Mouse (Mus musculus): Measurements from ENCODE around the gene Gnpat. TPM values are rescaled to one million over a fixed set of nuclear protein-coding genes. Genes with fewer than 3 reads are reported as not detected.
A peak's percentile ranks its signal among the peaks of the same experiment; 100 is the strongest.

The Gnpat gene
- polyA plus RNA-seq, 1 experiment from 2014 or later = 109 TPM

- H3K4me2 ChIP-seq = no peak overlapping the region
- ATAC-seq (ENCODE audit: insufficient number of reproducible peaks, low FRiP score) = no peak
- H3K4me3 ChIP-seq = no peak overlapping the region
- H3K36me3 ChIP-seq = peaks cover 33% of the 10 kb centered on the region
- no peaks in the 10 kb centered on the region for H3K27me3 ChIP-seq (replicated peaks)
- H3K4me1 ChIP-seq (replicated peaks) = peaks cover 6% of the 10 kb centered on the region; the same call in 1 of the 2 replicates
- H3K27ac ChIP-seq (ENCODE audit: poor library complexity, severe bottlenecking) = no peak overlapping the region
- H3K9me3 ChIP-seq (replicated peaks) = no peaks in the 10 kb centered on the region
- no peak overlapping the region for H3K9ac ChIP-seq
- WGBS = 66% methylated on average over 3 of the region's 3 CpGs
Measured at GRCm38 (mm10) chr8:124845131-124845530, 17.7 kb upstream of the Gnpat start.

DNA sequence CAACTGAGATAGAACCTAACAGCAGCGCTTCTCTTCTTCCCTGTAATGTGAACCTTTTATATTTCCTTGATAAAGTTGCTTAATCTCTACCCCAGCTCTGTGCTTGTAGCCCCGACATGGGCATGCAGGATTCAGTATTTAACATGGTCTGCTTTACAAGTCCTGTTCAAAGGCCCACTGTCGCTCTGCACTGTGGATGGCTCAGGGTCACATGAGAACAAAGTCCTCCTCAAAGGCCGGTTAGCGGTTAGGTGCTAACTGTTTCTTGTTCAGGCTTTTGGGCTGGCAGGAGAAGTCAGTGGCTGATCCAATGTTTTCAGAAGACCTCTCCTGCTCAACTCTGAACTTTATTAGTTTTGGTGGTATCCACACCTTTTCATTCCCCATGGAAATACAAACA is 17.3 kb upstream of the Gnpat start:
- Histone ChIP-seq H3K9ac (no peak overlapping the region), H3K4me3 (no peak overlapping the region), H3K27ac (ENCODE audit: poor library complexity, severe bottlenecking) (no peak overlapping the region), H3K36me3 (peaks cover 29% of the 10 kb centered on the region), H3K9me3 (replicated peaks) (no peaks in the 10 kb centered on the region), H3K27me3 (replicated peaks) (no peaks in the 10 kb centered on the region), H3K4me1 (replicated peaks) (peaks cover 6% of the 10 kb centered on the region; the same call in 1 of the 2 replicates), H3K4me2 (no peak overlapping the region)
- ATAC-seq (ENCODE audit: insufficient number of reproducible peaks, low FRiP score) = no peak
- 81% methylated on average over 5 of the region's 5 CpGs for WGBS

DNA sequence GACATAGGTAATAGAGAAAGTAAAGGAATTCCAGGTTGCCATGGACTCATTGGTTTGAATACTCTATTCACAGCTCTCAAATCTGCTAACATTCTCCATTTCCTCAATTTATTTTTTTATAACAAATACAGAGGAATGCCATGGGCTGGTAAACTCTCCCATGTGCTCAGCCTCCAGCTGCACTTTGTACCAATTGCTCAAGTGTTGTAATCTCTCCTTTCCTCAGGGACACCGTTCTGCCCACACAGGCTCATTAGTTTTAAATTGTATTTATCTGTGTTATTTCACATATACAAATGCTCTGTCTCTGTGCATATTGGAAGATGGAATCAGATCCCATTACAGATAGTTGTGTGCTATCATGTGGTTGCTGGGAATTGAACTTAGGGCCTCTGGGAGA is 9.3 kb upstream of the Gnpat start:
- Histone ChIP-seq H3K27ac (ENCODE audit: poor library complexity, severe bottlenecking) (no peak overlapping the region), H3K9ac (no peak overlapping the region), H3K27me3 (replicated peaks) (no peaks in the 10 kb centered on the region), H3K4me1 (replicated peaks) (peaks cover 3% of the 10 kb centered on the region), H3K4me2 (no peak overlapping the region), H3K9me3 (replicated peaks) (peaks cover 17% of the 10 kb centered on the region; the same call in 1 of the 2 replicates), H3K4me3 (no peak overlapping the region), H3K36me3 (peaks cover 57% of the 10 kb centered on the region)
- no peak for ATAC-seq (ENCODE audit: insufficient number of reproducible peaks, low FRiP score)
- 98% methylated on average over 1 of the region's 1 CpGs for WGBS

GRCm38 (mm10) chr8:124859466-124859865 is 3.4 kb upstream of the Gnpat start:
- H3K36me3 ChIP-seq = peaks cover 65% of the 10 kb centered on the region
- peak overlapping the region; percentile 90; the same call in 1 of the 2 replicates for H3K27ac ChIP-seq (ENCODE audit: poor library complexity, severe bottlenecking)
- no peak overlapping the region for H3K9ac ChIP-seq
- H3K9me3 ChIP-seq (replicated peaks) = peaks cover 10% of the 10 kb centered on the region; the same call in 1 of the 2 replicates
- H3K4me1 ChIP-seq (replicated peaks) = peaks cover 48% of the 10 kb centered on the region
- no peaks in the 10 kb centered on the region for H3K27me3 ChIP-seq (replicated peaks)
- H3K4me2 ChIP-seq = no peak overlapping the region
- ATAC-seq (ENCODE audit: insufficient number of reproducible peaks, low FRiP score) = no peak
- no peak overlapping the region for H3K4me3 ChIP-seq

- Histone ChIP-seq H3K9me3 (replicated peaks) (0 out of 2 replicates have a peak, but pooled peaks cover 10% of the 10 kb centered on the region), H3K27ac (ENCODE audit: poor library complexity, severe bottlenecking) (peak overlapping the region; percentile 90), H3K4me1 (replicated peaks) (peaks cover 53% of the 10 kb centered on the region), H3K4me2 (0 out of 2 replicates have a peak overlapping the region, but pooled peaks have one; percentile 7), H3K36me3 (peaks cover 60% of the 10 kb centered on the region), H3K9ac (0 out of 2 replicates have a peak overlapping the region, but pooled peaks have one; percentile 25), H3K4me3 (no peak overlapping the region), H3K27me3 (replicated peaks) (no peaks in the 10 kb centered on the region)
- no peak for ATAC-seq (ENCODE audit: insufficient number of reproducible peaks, low FRiP score)
- 50% methylated on average over 3 of the region's 3 CpGs for WGBS
Measured at GRCm38 (mm10) chr8:124860188-124860587, 2.6 kb upstream of the Gnpat start.

GRCm38 (mm10) chr8:124863163-124863677 is 387 bp downstream of the Gnpat start:
- peaks cover 36% of the 10 kb centered on the region for H3K36me3 ChIP-seq
- peak; percentile 24 for ATAC-seq (ENCODE audit: insufficient number of reproducible peaks, low FRiP score)
- no peaks in the 10 kb centered on the region for H3K27me3 ChIP-seq (replicated peaks)
- whole genome bisulfite sequencing = under 1% methylated on average over 33 of the region's 33 CpGs
- H3K4me2 ChIP-seq = peak overlapping the region; percentile 78
- peak overlapping the region; percentile 98 for H3K9ac ChIP-seq
- peaks cover 79% of the 10 kb centered on the region for H3K4me1 ChIP-seq (replicated peaks)
- H3K9me3 ChIP-seq (replicated peaks) = no peaks in the 10 kb centered on the region
- peak overlapping the region; percentile 95 for H3K27ac ChIP-seq (ENCODE audit: poor library complexity, severe bottlenecking)
- peak overlapping the region; percentile 94 for H3K4me3 ChIP-seq

DNA sequence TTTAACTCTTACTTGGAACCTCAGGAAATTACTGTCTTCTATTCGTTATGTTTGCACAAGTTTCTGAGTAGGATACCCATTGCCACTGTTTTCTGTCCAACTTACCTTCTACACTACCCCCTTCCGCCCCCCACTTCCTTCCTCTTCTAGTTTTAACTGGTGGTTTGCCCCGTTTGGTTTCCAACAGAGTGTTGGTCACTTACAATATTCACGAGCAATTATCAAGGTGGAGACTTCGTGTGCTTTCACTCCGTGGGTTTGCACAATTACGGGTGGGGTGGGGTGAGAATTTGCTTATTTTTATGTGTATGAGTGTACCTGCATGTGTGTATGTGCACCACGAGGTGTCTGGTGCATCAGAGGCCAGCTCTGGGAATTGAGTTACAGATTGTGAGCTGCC is 896 bp downstream of the Gnpat start:
- peaks cover 79% of the 10 kb centered on the region for H3K4me1 ChIP-seq (replicated peaks)
- peak overlapping the region; percentile 94 for H3K4me3 ChIP-seq
- no peak for ATAC-seq (ENCODE audit: insufficient number of reproducible peaks, low FRiP score)
- peak overlapping the region; percentile 78 for H3K4me2 ChIP-seq
- H3K27ac ChIP-seq (ENCODE audit: poor library complexity, severe bottlenecking) = no peak overlapping the region
- H3K9ac ChIP-seq = peak overlapping the region; percentile 98
- H3K27me3 ChIP-seq (replicated peaks) = no peaks in the 10 kb centered on the region
- peaks cover 31% of the 10 kb centered on the region for H3K36me3 ChIP-seq
- WGBS = 19% methylated on average over 8 of the region's 8 CpGs
- H3K9me3 ChIP-seq (replicated peaks) = no peaks in the 10 kb centered on the region

GRCm38 (mm10) chr8:124866669-124867068 is 3.8 kb downstream of the Gnpat start:
- WGBS = 23% methylated on average over 3 of the region's 3 CpGs
- no peaks in the 10 kb centered on the region for H3K27me3 ChIP-seq (replicated peaks)
- peaks cover 18% of the 10 kb centered on the region for H3K36me3 ChIP-seq
- H3K4me1 ChIP-seq (replicated peaks) = peaks cover 67% of the 10 kb centered on the region
- H3K27ac ChIP-seq (ENCODE audit: poor library complexity, severe bottlenecking) = peak overlapping the region; percentile 73
- H3K4me3 ChIP-seq = no peak overlapping the region
- H3K9me3 ChIP-seq (replicated peaks) = no peaks in the 10 kb centered on the region
- H3K4me2 ChIP-seq = no peak overlapping the region
- no peak for ATAC-seq (ENCODE audit: insufficient number of reproducible peaks, low FRiP score)
- no peak overlapping the region for H3K9ac ChIP-seq

DNA sequence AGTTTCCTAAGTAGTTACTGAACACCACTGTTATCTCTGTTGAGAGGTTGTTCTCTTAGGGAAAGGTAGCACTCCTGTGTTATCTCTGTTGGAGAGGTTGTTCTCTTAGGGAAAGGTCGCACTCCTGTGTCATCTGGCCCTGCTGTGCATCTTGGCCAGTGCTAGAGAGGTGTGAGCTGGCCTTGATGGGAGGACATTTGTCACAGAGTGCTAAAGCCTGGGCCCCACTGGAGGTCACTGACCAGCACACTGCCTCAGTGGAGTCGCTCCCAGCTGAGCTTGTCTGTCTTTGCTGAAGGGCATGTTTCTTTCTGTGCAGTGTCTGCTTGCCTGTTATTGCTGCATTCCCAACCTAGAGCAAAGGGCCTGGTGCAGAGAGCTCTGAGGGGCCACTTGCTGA is 4.3 kb downstream of the Gnpat start:
- Histone ChIP-seq H3K9me3 (replicated peaks) (no peaks in the 10 kb centered on the region), H3K4me3 (no peak overlapping the region), H3K27me3 (replicated peaks) (no peaks in the 10 kb centered on the region), H3K4me1 (replicated peaks) (peaks cover 66% of the 10 kb centered on the region), H3K9ac (no peak overlapping the region), H3K4me2 (0 out of 2 replicates have a peak overlapping the region, but pooled peaks have one; percentile 8), H3K36me3 (peaks cover 22% of the 10 kb centered on the region), H3K27ac (ENCODE audit: poor library complexity, severe bottlenecking) (peak overlapping the region; percentile 73)
- 22% methylated on average over 2 of the region's 2 CpGs for WGBS
- no peak for ATAC-seq (ENCODE audit: insufficient number of reproducible peaks, low FRiP score)

GRCm38 (mm10) chr8:124869708-124870107 is 6.9 kb downstream of the Gnpat start:
- H3K4me3 ChIP-seq = no peak overlapping the region
- ATAC-seq (ENCODE audit: insufficient number of reproducible peaks, low FRiP score) = no peak
- 0 out of 2 replicates have a peak overlapping the region, but pooled peaks have one; percentile 29 for H3K9ac ChIP-seq
- H3K4me1 ChIP-seq (replicated peaks) = peaks cover 66% of the 10 kb centered on the region
- H3K27me3 ChIP-seq (replicated peaks) = no peaks in the 10 kb centered on the region
- H3K27ac ChIP-seq (ENCODE audit: poor library complexity, severe bottlenecking) = no peak overlapping the region
- H3K36me3 ChIP-seq = peaks cover 44% of the 10 kb centered on the region
- no peak overlapping the region for H3K4me2 ChIP-seq
- no peaks in the 10 kb centered on the region for H3K9me3 ChIP-seq (replicated peaks)
- WGBS = 39% methylated on average over 6 of the region's 6 CpGs

GRCm38 (mm10) chr8:124871474-124871873 is 8.6 kb downstream of the Gnpat start:
- H3K4me3 ChIP-seq = no peak overlapping the region
- no peak overlapping the region for H3K27ac ChIP-seq (ENCODE audit: poor library complexity, severe bottlenecking)
- H3K9me3 ChIP-seq (replicated peaks) = no peaks in the 10 kb centered on the region
- no peak for ATAC-seq (ENCODE audit: insufficient number of reproducible peaks, low FRiP score)
- peaks cover 54% of the 10 kb centered on the region for H3K36me3 ChIP-seq
- 90% methylated on average over 7 of the region's 7 CpGs for WGBS
- peaks cover 53% of the 10 kb centered on the region for H3K4me1 ChIP-seq (replicated peaks)
- H3K4me2 ChIP-seq = no peak overlapping the region
- no peaks in the 10 kb centered on the region for H3K27me3 ChIP-seq (replicated peaks)
- H3K9ac ChIP-seq = no peak overlapping the region

GRCm38 (mm10) chr8:124872081-124872480 is 9.2 kb downstream of the Gnpat start:
- H3K36me3 ChIP-seq = peaks cover 60% of the 10 kb centered on the region

More at GRCm38 (mm10) chr8:124872081-124872480, 9.2 kb downstream of the Gnpat start:
- H3K27ac ChIP-seq (ENCODE audit: poor library complexity, severe bottlenecking) = no peak overlapping the region
- no peak overlapping the region for H3K4me3 ChIP-seq
- 87% methylated on average over 7 of the region's 7 CpGs for WGBS
- no peak for ATAC-seq (ENCODE audit: insufficient number of reproducible peaks, low FRiP score)
- H3K9ac ChIP-seq = no peak overlapping the region
- no peak overlapping the region for H3K4me2 ChIP-seq
- no peaks in the 10 kb centered on the region for H3K27me3 ChIP-seq (replicated peaks)
- H3K9me3 ChIP-seq (replicated peaks) = no peaks in the 10 kb centered on the region
- peaks cover 47% of the 10 kb centered on the region for H3K4me1 ChIP-seq (replicated peaks)

Measured in heart, embryonic 12.5 days (tissue).